Mouse (Mus musculus) embryo, embryonic 9.5 days (tissue): ENCODE results near the gene Pth2.

Experiments
- DNase-seq: peaks from one replicate; pipeline ENCODE4 v3.0.0-alpha.2; 2017; ENCODE audit errors: extremely low spot score

The Pth2 gene

GRCm38 (mm10) chr7:45196994-45197393, 16.2 kb downstream of the Pth2 start:
- DNase-seq = no peak

GRCm38 (mm10) chr7:45198435-45198834, 17.6 kb downstream of the Pth2 start:
- DNase-seq = peak; percentile 73

GRCm38 (mm10) chr7:45198961-45199360, 18.2 kb downstream of the Pth2 start:
- DNase-seq = no peak

- no peak for DNase-seq
Measured at GRCm38 (mm10) chr7:45202654-45203053, 21.9 kb downstream of the Pth2 start.

- peak; percentile 94 for DNase-seq
Measured at GRCm38 (mm10) chr7:45204380-45205143, 23.8 kb downstream of the Pth2 start, which contains the start of gene Ccdc155. Gene Ccdc155, minus strand, starts transcription at chr7:45204892.

GRCm38 (mm10) chr7:45208260-45208659, 27.5 kb downstream of the Pth2 start:
- DNase-seq = no peak

GRCm38 (mm10) chr7:45211070-45211469, 30.3 kb downstream of the Pth2 start:
- no peak for DNase-seq

GRCm38 (mm10) chr7:45211851-45212251, 31.1 kb downstream of the Pth2 start, which contains the start of gene Dkkl1:
Gene Dkkl1, minus strand, starts transcription at chr7:45212147.
- no peak for DNase-seq

- no peak for DNase-seq
Measured at GRCm38 (mm10) chr7:45212356-45212755, 31.6 kb downstream of the Pth2 start.

GRCm38 (mm10) chr7:45213708-45214107, 32.9 kb downstream of the Pth2 start:
- no peak for DNase-seq

- peak; percentile 89 for DNase-seq
Measured at GRCm38 (mm10) chr7:45215673-45216441, 35.1 kb downstream of the Pth2 start, which contains the start of gene Tead2. Gene Tead2, plus strand, starts transcription at chr7:45215753.

- peak; percentile 94 for DNase-seq
Measured at GRCm38 (mm10) chr7:45216442-45217183, 35.8 kb downstream of the Pth2 start.

- DNase-seq = no peak
Measured at GRCm38 (mm10) chr7:45221680-45222079, 40.9 kb downstream of the Pth2 start.

- no peak for DNase-seq
Measured at GRCm38 (mm10) chr7:45224826-45225225, 44.0 kb downstream of the Pth2 start.

GRCm38 (mm10) chr7:45226421-45226820, 45.6 kb downstream of the Pth2 start:
- DNase-seq = no peak

- DNase-seq = no peak
Measured at GRCm38 (mm10) chr7:45228548-45228947, 47.8 kb downstream of the Pth2 start.

- DNase-seq = no peak
Measured at GRCm38 (mm10) chr7:45229046-45229445, 48.3 kb downstream of the Pth2 start.

- no peak for DNase-seq
Measured at GRCm38 (mm10) chr7:45229459-45230203, 48.8 kb downstream of the Pth2 start.

- no peak for DNase-seq
Measured at GRCm38 (mm10) chr7:45231192-45231591, 50.4 kb downstream of the Pth2 start.
